Mouse (Mus musculus) lung, embryonic 15.5 days (tissue): ENCODE measurements at regions not wholly inside any gene's neighbourhood (a gene's known extent, or its start where the extent isn't known, plus 50 kb on each side); places are given as distances from the start of the nearest gene placed in this dataset.

Experiments used
- ATAC-seq: fragments of 200-750 bp; cut with Nextera tagmentation; 2 replicates; pipeline ENCODE4 v1.8.0; 2017; ENCODE audit warnings: moderate number of reproducible peaks, borderline replicate concordance; ENCODE audit not compliant: low FRiP score, low TSS enrichment; ENCODE audit errors: extremely low read depth
- H3K27ac ChIP-seq: fragments of 300-500 bp; sonication (generic); 2 replicates; pipeline ENCODE4 v1.5.1; 2015; ENCODE audit warnings: moderate library complexity, mild to moderate bottlenecking, inconsistent platforms
- H3K27me3 ChIP-seq: fragments of 300-500 bp; sonication (generic); 2 replicates; pipeline ENCODE4 v1.6.1; 2015; ENCODE audit warnings: inconsistent platforms
- H3K36me3 ChIP-seq: fragments of 300-500 bp; sonication (generic); 2 replicates; pipeline ENCODE4 v1.6.1; 2015; ENCODE audit warnings: inconsistent platforms
- H3K4me1 ChIP-seq: fragments of 300-500 bp; sonication (generic); 2 replicates; pipeline ENCODE4 v1.6.1; 2015; ENCODE audit warnings: inconsistent platforms
- H3K4me2 ChIP-seq: fragments of 300-500 bp; sonication (generic); 2 replicates; pipeline ENCODE4 v1.6.1; 2015; ENCODE audit warnings: inconsistent platforms, mild to moderate bottlenecking, moderate library complexity
- H3K4me3 ChIP-seq: fragments of 300-500 bp; sonication (generic); 2 replicates; pipeline ENCODE4 v1.5.1; 2015; ENCODE audit warnings: mild to moderate bottlenecking, inconsistent platforms
- H3K9ac ChIP-seq: fragments of 300-500 bp; sonication (generic); 2 replicates; pipeline ENCODE4 v1.6.1; 2015; ENCODE audit warnings: inconsistent platforms
- H3K9me3 ChIP-seq: fragments of 300-500 bp; sonication (generic); 2 replicates; pipeline ENCODE4 v1.6.1; 2016; ENCODE audit warnings: inconsistent platforms
- WGBS: fragments of 180-500 bp; shearing (Covaris S2); methylation state at CpG from one replicate; pipeline ENCODE4 v1.1.7; 2015; 5-methylcytosine and 5-hydroxymethylcytosine counted together

- ATAC-seq, result no peak
- H3K36me3 ChIP-seq, result no peaks in the 10 kb centered on the region
- 85% methylated on average over 1 of the region's 1 CpGs for WGBS
These were observed 456.4 kb downstream of the Tm4sf1 start for GRCm38 (mm10) chr3:56845462-56845770.

DNA sequence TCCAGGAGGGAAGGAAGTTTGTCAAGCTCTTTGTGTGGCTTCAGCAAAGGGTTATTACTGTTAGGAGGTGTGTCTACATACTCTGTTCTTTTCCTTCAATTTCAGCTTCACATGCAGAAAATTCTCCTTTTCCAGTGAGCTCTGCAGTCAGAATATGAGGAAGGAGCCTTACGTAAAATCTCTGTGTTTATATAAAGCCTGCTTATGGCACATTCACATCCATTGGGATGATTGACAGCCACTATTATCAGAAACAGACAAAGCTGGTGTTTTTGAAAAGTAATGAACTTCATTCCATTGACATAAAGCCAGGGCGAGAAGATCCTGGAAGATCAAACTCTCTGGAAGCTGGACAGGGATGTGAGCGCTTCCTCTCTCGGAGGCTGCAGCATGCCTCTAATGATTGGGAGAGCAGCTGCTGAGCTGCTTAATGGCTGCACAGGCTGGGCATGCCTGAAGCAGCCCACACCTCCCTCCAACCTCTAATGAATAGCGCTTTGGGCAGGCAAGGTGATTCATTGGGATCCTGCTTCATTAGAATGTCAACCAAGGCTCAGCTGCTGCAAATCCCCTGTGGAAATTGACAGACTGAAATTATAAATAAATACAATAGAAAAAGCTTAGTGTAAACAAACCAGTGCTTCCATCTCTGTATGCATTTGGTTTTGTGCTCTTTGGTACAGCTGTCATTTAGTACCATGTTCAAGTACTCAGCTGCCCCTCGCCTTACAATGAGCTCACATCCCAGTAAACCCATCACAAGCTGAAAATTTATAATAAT lies 456.9 kb downstream of the Tm4sf1 start:
- H3K9me3 ChIP-seq, result no peaks in the 10 kb centered on the region
- no peak overlapping the region for H3K4me2 ChIP-seq
- no peak overlapping the region for H3K27ac ChIP-seq
- H3K4me3 ChIP-seq, result no peak overlapping the region
- no peak for ATAC-seq
- H3K9ac ChIP-seq, result no peak overlapping the region
- no peaks in the 10 kb centered on the region for H3K27me3 ChIP-seq
- WGBS, result 59% methylated on average over 6 of the region's 6 CpGs
- no peaks in the 10 kb centered on the region for H3K36me3 ChIP-seq
- no peaks in the 10 kb centered on the region for H3K4me1 ChIP-seq

More at GRCm38 (mm10) chr3:56845462-56845770, 456.4 kb downstream of the Tm4sf1 start:
- H3K4me1 ChIP-seq, result no peaks in the 10 kb centered on the region
- H3K4me3 ChIP-seq, result no peak overlapping the region
- H3K9ac ChIP-seq, result no peak overlapping the region
- no peaks in the 10 kb centered on the region for H3K9me3 ChIP-seq
- H3K27ac ChIP-seq, result no peak overlapping the region
- no peak overlapping the region for H3K4me2 ChIP-seq
- H3K27me3 ChIP-seq, result no peaks in the 10 kb centered on the region

DNA sequence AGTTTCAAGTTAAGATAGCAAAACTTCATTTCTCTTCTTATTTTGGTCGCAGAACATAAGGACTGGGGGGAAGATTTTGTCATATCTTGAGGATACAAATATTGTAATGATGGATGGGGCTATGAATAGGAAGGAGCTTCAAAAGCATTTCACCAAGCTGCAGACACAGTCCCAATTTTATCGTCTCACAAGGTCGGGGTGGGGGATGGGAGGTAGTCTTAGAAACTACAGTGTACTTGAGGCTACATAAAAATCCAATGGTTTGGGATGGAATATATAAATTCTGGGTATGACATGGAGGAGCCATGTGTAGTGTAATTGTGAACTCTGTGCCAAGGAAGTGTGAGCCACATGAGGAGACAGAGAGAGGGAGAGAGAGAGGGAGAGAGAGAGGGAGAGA lies 464.6 kb downstream of the Tm4sf1 start:
- 54% methylated on average over 3 of the region's 3 CpGs for WGBS
- Histone ChIP-seq H3K36me3 (no peaks in the 10 kb centered on the region), H3K27me3 (no peaks in the 10 kb centered on the region), H3K27ac (no peak overlapping the region), H3K4me1 (no peaks in the 10 kb centered on the region), H3K4me2 (no peak overlapping the region), H3K9me3 (no peaks in the 10 kb centered on the region), H3K9ac (no peak overlapping the region), H3K4me3 (no peak overlapping the region)
- ATAC-seq, result no peak

DNA sequence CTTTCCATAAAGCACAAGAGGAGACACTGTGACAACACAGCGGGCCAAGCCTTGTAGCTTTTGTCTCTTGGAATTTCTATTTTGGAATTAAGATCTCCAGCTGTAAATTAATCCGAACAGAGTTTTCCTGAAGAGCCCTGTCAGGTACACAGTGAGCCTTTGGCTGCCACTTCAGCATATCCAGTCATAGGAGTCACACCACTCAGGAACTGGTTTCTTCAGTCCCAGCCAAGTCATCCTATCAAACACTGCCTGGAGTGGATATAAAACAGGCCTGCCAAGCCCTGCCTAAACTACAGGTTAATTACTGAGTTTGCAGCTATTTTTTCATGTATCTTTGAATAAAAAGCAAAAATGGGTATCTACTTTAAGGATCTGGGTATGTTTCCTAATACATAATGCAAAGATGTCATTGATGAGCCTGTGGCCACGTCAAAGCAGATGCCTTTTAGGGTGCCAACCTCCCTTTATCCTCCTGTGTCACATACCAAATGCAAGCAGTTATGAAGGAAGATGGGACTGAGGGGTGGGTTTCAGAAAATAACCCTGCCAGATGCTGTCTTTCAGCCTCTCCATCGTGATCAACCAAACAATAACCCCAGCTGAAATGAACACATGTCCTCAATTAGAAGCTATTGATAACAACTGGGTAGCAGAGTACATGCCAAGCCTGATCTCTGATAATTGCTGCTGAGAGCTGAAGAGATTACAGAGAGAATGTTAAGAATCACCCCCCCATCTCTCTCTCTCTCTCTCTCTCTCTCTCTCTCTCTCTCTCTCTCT lies 471.3 kb downstream of the Tm4sf1 start:
- WGBS, result 52% methylated on average over 4 of the region's 4 CpGs
- Histone ChIP-seq H3K27me3 (no peaks in the 10 kb centered on the region), H3K36me3 (no peaks in the 10 kb centered on the region), H3K4me1 (no peaks in the 10 kb centered on the region), H3K4me2 (no peak overlapping the region), H3K9ac (no peak overlapping the region), H3K9me3 (no peaks in the 10 kb centered on the region), H3K27ac (no peak overlapping the region), H3K4me3 (no peak overlapping the region)
- ATAC-seq, result no peak

DNA sequence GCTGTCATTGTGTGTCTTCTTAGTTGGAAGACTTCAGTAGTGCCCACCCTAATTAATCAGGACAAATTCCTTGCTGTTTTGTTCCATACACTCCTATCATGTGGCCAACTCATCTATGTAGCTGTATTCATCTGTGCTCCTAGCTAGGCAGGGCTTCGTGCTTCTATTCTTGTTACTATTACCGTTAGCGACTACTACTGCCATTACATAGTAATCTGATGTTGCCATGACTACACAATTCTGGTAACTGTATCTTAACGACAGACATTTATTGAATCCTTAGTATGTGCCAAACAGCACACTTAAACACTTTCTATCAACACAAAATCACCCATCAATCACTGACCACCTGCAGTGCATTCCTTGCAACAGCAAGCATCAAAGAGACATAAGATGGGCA lies 477.6 kb downstream of the Tm4sf1 start:
- H3K4me3 ChIP-seq, result no peak overlapping the region
- no peak overlapping the region for H3K27ac ChIP-seq
- 83% methylated on average over 4 of the region's 4 CpGs for WGBS
- H3K36me3 ChIP-seq, result no peaks in the 10 kb centered on the region
- no peaks in the 10 kb centered on the region for H3K27me3 ChIP-seq
- H3K9ac ChIP-seq, result no peak overlapping the region
- no peak for ATAC-seq
- no peaks in the 10 kb centered on the region for H3K4me1 ChIP-seq
- no peak overlapping the region for H3K4me2 ChIP-seq
- H3K9me3 ChIP-seq, result no peaks in the 10 kb centered on the region

DNA sequence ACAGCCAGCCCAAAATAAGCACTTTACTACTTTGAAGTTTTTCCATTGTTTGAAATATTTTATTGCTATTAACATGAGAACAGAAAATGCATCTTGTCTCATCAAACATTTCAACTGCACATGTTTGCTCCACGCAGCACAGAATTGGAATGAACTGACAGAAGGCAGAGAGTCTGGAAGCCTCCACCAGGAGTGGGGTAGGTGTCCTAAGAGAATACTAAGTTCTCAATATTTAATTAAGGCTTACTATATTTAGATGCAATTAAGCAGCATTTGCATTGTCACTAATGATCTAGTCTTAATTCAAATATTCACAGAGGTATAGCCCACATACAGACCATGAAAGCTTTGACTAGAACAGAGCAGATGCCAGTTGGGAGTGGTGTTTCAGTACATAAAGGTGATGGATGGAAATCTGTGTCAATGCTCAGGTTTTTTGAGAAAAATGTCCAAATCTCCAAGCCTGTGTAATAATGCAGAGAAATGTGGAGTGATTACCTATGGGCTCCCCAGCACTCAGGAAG lies 491.2 kb downstream of the Tm4sf1 start:
- Histone ChIP-seq H3K9me3 (no peaks in the 10 kb centered on the region), H3K4me3 (no peak overlapping the region), H3K4me1 (no peaks in the 10 kb centered on the region), H3K27ac (no peak overlapping the region), H3K4me2 (no peak overlapping the region), H3K27me3 (no peaks in the 10 kb centered on the region), H3K9ac (no peak overlapping the region), H3K36me3 (no peaks in the 10 kb centered on the region)
- 63% methylated on average over 1 of the region's 1 CpGs for WGBS
- ATAC-seq, result no peak

DNA sequence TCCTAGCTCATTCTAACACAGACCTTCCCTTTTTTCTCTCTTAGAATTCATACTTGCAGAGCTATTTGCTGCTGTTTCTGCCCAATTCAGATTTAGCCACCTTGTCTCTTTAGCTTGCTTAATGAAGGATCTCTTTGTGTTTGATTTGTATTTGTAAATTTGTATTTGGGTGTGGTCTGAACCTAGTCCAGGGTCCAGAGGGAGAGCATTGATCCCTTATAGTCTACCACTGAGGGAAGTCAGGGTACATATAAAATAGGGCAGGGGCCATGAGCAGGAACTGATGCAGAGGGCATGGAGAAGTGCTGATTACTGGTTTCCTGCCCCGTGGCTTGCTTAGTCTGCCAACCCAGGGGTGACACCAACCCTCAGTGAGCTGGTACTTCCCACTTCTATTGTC lies 508.7 kb downstream of the Tm4sf1 start:
- Histone ChIP-seq H3K9me3 (no peaks in the 10 kb centered on the region), H3K4me1 (no peaks in the 10 kb centered on the region), H3K9ac (no peak overlapping the region), H3K4me3 (no peak overlapping the region), H3K27ac (no peak overlapping the region), H3K4me2 (no peak overlapping the region), H3K27me3 (no peaks in the 10 kb centered on the region), H3K36me3 (no peaks in the 10 kb centered on the region)
- ATAC-seq, result no peak
- 76% methylated on average over 1 of the region's 1 CpGs for WGBS

DNA sequence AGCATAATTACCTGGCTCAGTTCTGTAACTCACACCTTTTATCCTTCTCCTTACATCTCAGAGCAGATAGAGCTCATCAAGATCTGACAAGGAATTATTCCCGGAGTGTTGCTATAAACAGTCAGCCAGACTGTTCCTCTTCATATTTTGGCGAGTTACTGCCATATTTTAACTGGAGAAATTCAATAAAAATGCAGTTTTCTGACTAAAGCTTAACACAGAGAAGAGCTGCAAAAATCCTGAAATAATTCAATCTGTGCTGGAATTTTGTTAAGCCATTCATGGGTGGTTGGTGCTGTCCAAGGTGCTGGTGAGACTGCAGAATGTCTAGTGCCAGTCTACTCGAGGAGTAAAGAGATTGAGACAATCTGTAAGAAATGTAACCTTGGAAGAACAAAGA lies 512.6 kb downstream of the Tm4sf1 start:
- no peaks in the 10 kb centered on the region for H3K4me1 ChIP-seq
- no peaks in the 10 kb centered on the region for H3K36me3 ChIP-seq
- no peak for ATAC-seq
- WGBS, result 40% methylated on average over 3 of the region's 3 CpGs
- H3K9me3 ChIP-seq, result no peaks in the 10 kb centered on the region
- H3K9ac ChIP-seq, result no peak overlapping the region
- no peak overlapping the region for H3K4me2 ChIP-seq
- no peak overlapping the region for H3K27ac ChIP-seq
- no peaks in the 10 kb centered on the region for H3K27me3 ChIP-seq
- H3K4me3 ChIP-seq, result no peak overlapping the region

DNA sequence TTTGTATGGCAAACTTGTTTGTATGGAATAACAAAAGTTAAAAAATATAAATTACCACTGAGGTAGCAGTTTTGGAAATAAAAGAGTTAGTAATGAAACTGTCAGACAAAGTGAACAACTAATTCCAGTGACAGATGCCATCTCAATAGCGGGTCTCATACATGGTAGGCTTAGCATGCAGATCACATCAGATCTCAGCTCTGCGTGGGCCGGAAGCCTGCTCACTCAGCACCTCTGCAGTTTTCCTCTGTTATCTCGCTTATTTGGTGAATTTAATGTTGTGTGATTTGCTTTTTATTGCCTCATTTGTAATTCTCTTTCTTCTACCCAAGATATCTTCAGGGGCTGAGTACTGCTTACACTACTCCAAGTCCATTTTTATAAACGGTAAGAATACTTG lies 527.9 kb downstream of the Tm4sf1 start:
- 68% methylated on average over 5 of the region's 5 CpGs for WGBS
- ATAC-seq, result no peak

GRCm38 (mm10) chr3:56770225-56770624 lies 531.6 kb downstream of the Tm4sf1 start:
- H3K27ac ChIP-seq, result no peak overlapping the region
- no peaks in the 10 kb centered on the region for H3K36me3 ChIP-seq
- no peak overlapping the region for H3K9ac ChIP-seq
- no peak for ATAC-seq
- 87% methylated on average over 2 of the region's 2 CpGs for WGBS
- H3K4me2 ChIP-seq, result no peak overlapping the region
- H3K27me3 ChIP-seq, result no peaks in the 10 kb centered on the region
- H3K4me1 ChIP-seq, result no peaks in the 10 kb centered on the region
- H3K4me3 ChIP-seq, result no peak overlapping the region
- H3K9me3 ChIP-seq, result no peaks in the 10 kb centered on the region

More for the DNA sequence above, 527.9 kb downstream of the Tm4sf1 start:
- Histone ChIP-seq H3K27me3 (no peaks in the 10 kb centered on the region), H3K4me2 (no peak overlapping the region), H3K9me3 (no peaks in the 10 kb centered on the region), H3K9ac (no peak overlapping the region), H3K4me1 (no peaks in the 10 kb centered on the region), H3K4me3 (no peak overlapping the region), H3K27ac (no peak overlapping the region), H3K36me3 (no peaks in the 10 kb centered on the region)

- no peak for ATAC-seq
- Histone ChIP-seq H3K9ac (no peak overlapping the region), H3K27me3 (no peaks in the 10 kb centered on the region), H3K27ac (no peak overlapping the region), H3K4me2 (no peak overlapping the region), H3K9me3 (no peaks in the 10 kb centered on the region), H3K4me1 (no peaks in the 10 kb centered on the region), H3K36me3 (no peaks in the 10 kb centered on the region), H3K4me3 (no peak overlapping the region)
- 82% methylated on average over 3 of the region's 3 CpGs for WGBS
These were observed 534.7 kb downstream of the Tm4sf1 start for GRCm38 (mm10) chr3:56767133-56767532.

GRCm38 (mm10) chr3:56764336-56764735 lies 537.5 kb downstream of the Tm4sf1 start:
- H3K4me1 ChIP-seq, result no peaks in the 10 kb centered on the region
- no peaks in the 10 kb centered on the region for H3K9me3 ChIP-seq
- ATAC-seq, result no peak
- H3K27me3 ChIP-seq, result no peaks in the 10 kb centered on the region
- H3K4me2 ChIP-seq, result no peak overlapping the region
- H3K4me3 ChIP-seq, result no peak overlapping the region
- H3K27ac ChIP-seq, result no peak overlapping the region
- 92% methylated on average over 3 of the region's 3 CpGs for WGBS
- no peak overlapping the region for H3K9ac ChIP-seq
- no peaks in the 10 kb centered on the region for H3K36me3 ChIP-seq
